Mouse (Mus musculus) left cerebral cortex, adult 8-10 months (tissue): ENCODE measurements at regions not wholly inside any gene's neighbourhood (a gene's known extent, or its start where the extent isn't known, plus 50 kb on each side); places are given as distances from the start of the nearest gene placed in this dataset.

Experiments
- DNase-seq, 2 experiments: peaks; one replicate each; pipeline ENCODE4 v3.0.0; 2022; ENCODE audit warnings: low spot score in 2 of 2

DNA sequence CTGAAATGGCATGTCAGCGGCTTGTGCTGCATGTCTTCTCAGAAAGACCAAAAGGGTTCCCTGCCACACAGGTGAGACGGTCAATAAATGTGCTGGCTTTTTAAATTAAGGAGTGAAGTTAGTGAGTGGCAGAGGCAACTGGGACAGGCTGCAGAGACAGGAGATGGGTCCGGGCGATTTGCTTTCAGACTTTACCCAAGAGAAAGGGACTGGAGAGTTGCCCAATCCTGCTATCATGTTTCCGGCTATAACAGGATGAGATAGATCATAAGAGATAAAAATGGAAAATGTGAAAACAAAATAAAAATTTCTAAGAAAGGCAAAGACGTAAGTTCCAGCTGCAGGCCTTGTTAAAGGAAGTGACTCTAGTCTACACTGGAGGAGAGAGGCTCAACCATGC is 367.3 kb upstream of the Runx1 start:
- no peak for DNase-seq

DNA sequence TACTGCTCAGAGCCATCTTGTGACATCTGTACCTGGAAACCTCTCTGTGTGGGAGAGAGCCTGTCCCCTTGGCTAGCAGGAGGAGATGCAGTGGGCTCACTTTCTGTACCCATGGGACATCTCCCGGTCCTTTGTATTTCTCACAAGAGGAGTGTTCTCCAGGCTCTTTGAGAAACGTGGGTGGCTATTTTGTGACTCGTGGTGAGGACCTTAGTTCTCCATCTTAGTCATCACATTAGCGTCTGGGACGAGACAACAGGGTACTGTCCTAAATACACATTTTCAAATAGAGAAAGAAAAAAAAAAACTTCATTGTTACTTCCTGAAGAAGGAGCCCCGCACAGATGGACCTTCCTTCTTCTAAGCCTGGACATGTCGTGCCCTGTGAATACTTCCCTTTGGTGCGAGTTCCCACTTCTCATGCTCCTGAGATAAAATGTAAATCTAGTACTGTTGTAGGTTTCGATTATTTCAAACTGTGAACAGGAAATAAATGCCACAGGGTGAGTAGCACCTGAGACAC is 366.8 kb upstream of the Runx1 start:
- no peak for DNase-seq

GRCm38 (mm10) chr16:93191174-93191573 is 365.2 kb upstream of the Runx1 start:
- DNase-seq, result no peak

DNA sequence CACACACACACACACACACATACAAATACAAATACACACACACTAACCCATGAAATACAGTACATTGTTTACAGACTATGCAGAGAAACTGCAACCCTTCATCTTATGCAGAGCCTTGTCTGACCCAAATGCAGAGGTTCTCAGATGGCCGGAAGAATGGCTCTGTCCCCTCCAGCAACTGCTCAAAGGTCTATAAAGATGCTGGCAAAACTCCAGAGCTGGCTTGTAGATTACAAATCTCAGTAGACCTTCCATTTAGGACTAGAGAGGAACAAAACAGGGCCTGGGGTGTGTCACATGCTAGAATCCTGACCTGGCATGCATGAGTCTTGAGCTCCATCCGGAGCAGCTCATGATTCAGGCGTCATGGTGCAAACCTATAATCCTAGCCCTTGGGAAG is 364.4 kb upstream of the Runx1 start:
- DNase-seq, result no peak

DNA sequence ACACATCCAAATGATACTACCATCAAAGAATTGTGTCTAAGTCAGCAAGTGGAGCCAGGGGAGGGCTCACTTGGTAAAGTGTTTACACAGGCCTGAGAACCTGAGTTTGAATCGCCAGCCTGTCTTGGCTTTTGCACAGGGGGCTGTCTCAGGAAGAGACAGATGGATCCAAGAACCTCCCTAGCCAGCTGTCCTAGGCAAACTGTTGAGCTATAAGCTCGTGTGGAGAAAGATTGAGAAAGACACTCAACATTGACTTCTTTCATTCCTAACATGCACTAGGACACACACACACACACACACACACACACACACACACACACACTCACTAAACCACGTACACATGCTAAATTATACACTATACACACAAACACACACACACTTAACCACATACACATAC is 363.9 kb upstream of the Runx1 start:
- DNase-seq, result no peak

DNA sequence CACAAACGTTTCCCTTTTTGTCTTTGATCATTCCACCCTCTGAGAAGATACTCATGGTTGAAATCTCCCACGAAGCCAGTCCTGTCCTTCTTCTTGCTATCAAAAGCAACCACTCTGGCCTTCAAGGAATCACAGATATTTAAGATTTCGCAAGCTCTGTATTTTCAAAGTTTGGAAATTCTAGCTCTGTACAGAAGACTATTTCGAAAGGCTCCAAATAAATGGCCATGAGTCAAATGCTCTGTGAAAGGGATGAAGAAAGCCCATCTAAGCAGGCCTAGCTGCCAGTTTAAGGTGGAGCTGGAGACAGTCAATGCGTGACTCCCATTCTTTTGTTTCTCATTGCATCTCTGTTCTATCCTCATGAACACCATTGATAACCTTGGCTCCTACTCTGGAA is 363.5 kb upstream of the Runx1 start:
- DNase-seq, result no peak

DNA sequence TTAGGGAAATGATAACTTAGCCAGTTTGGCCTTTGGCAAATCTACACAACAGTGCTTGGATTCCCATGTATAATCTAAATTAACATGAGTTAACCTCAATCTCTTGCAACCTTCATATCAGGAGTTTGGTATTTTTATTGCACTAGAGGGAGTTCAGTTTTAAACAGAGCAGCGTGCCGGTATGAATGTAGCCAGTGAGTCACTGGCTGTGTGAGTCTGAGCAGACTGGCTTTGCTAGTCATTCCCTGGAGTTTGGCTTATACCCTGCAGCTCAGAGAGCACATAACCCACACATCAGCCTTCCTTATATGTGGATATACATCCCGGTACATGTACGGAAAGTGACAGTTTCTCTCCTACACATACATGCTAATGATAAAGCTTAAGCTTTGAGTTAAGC is 360.6 kb upstream of the Runx1 start:
- DNase-seq, result peak in 1 of 2 experiments; percentile 14

DNA sequence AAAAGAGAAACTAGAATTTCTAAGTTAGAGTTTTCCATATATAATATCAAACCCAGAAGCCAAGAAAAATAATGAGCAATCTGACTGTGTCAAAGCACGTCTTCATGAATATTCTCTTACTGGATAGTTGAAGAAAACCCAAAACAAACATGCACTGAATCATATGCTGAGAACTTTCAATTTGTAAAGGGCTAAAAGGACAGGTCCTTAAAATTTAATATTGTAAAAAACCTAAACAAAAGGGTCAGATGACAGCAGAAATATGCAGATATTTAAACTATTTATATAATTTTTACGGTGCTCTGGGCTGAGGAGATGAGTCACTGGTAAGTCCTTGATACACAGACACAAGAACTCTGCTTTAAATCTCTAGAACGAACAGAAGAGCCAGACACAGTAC is 356.7 kb upstream of the Runx1 start:
- no peak for DNase-seq

- no peak for DNase-seq
These were observed 355.5 kb upstream of the Runx1 start for GRCm38 (mm10) chr16:93181497-93181896.

- DNase-seq, result no peak
These were observed 354.3 kb upstream of the Runx1 start for GRCm38 (mm10) chr16:93180213-93180612.

DNA sequence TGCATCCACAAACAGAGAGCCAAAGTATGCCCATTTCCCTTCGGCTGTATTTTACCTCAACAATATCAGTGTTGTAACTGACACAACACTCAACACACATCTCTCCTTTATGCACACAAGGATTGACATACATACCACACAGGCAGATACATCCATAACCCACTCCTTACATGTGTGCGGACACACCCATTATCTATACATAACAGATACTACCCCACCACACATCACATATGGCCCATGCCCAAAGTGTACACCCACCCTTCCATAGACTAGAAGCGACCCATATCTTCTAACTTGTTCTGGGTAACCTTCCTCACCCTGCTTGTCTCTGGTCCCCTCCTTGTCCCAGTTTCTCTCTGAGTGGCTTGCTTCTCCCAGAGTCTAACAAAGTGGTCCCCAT is 340.7 kb upstream of the Runx1 start:
- no peak for DNase-seq

GRCm38 (mm10) chr16:93158526-93159226 is 332.7 kb upstream of the Runx1 start:
- DNase-seq, result no peak

DNA sequence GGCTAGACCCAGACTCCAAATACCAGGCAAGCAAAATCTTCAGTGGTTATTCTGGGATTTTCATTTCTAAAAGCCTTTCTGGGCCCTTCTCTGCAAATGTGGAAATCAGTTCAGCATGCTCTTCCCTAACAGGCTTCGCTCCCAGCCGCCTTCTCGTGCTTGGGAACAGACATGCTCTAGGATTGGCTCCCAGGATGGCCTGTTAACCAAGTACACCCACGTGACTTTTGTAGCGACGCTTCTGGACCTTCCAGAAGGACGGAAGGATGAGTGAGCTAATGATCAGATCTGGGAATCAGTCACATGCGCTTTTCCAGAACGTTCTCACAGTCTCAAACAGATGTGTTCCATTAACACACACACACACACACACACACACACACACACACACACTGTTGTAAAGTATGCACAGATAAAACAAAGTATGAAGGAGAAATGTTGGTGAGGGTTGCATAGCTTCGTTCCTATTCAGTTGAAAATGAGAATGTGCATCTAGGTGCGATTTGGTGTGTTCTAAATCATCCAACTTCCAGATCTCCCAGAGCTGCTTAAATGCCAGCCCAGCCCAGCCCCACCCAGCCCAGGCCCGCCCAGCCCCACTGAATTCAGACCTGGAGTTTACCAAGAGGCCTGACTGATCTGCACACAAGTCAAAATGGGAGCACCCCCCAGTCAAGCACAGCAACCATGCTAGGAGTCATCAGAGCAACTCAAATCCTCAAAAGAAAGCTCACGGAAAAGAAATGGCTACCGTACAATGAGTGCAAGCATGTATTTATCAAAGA is 327.8 kb upstream of the Runx1 start:
- no peak for DNase-seq

- no peak for DNase-seq
These were observed 327.0 kb upstream of the Runx1 start for GRCm38 (mm10) chr16:93152765-93153489.

DNA sequence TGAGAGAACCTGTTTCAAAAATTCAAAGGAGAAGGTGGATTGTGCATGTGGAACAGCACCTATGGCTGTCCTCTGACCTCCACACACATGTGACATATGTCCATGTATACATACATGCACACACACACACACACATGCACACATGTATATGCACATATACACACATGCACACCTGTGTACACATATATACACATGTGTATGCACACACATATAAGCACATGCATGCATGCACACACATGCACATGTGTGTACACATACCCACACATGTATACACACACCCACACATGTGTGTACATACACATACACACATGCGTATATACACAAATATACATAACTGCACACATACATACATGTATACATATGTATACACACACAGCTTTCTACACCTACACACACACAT is 326.1 kb upstream of the Runx1 start:
- no peak for DNase-seq

DNA sequence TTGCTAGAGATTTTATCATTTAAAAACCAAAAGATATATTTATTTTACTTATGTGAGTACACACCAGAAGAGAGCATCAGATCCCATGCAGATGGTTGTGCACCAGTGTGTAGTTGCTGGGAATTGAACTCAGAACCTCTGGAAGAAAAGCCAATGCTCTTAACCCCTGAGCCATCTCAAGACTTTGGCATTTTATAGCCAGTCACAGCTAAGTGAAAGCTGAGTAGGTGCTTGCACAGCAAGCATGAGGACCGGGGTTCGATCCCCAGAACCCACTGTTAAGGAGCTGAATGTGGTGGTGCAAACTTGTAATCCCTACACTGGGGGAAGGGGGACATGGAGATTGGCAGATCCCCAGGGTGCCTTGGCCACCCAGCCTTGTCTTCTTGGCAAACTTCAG is 325.7 kb upstream of the Runx1 start:
- no peak for DNase-seq

DNA sequence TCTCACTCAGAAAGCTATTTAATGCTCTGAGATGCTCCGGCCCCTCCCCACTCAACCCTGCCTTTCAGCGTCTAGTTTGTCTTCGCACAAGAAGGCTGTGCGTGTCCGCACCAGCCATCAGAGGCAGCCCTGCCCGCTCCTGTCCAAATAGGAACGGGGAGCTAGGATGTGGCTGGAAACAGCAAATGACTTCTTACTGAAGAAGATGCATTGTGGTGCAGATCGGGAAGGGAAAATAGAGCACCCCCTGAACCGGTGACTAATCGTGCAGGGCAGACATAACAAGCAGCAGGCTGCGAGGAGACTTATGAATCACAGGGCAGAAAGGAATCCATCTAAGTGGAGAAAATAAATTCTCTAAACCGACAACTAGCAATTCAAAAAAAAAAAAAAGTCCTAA is 324.5 kb upstream of the Runx1 start:
- peak; percentile 11 to 13 for DNase-seq

DNA sequence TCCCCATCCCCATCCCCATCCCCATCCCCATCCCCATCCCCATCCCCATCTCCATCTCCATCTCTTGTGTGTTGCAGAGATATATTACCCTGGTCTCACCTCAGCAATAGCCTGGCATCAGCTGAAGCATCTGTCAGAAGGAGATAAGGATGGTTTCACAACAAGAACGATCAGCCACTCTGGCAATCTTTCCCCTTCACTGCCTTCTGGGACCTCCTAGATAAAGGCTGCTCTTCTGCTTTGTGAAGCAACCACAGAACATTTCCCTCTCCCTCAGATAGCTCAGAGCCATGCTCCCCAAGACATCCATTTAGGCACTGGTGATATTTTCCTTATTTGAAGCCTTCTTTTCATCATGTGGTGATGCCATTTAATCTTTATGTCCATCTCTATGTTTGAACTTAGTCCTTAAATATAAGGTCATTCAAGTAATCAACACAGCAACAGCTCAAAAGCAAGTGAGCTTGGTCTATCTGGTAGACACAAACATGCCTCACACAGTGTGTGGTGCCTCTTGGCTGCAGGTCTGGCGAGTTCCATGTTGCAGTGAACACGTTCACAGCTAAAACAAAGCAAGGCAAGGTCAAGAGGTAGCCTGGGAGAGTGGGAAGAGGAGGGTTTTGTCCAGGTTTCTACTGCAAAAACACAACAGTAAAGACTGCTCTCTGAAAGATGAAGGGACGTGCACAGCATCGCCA is 321.7 kb upstream of the Runx1 start:
- DNase-seq, result no peak

GRCm38 (mm10) chr16:93146812-93147211 is 320.9 kb upstream of the Runx1 start:
- no peak for DNase-seq

GRCm38 (mm10) chr16:93145617-93146016 is 319.7 kb upstream of the Runx1 start:
- no peak for DNase-seq

DNA sequence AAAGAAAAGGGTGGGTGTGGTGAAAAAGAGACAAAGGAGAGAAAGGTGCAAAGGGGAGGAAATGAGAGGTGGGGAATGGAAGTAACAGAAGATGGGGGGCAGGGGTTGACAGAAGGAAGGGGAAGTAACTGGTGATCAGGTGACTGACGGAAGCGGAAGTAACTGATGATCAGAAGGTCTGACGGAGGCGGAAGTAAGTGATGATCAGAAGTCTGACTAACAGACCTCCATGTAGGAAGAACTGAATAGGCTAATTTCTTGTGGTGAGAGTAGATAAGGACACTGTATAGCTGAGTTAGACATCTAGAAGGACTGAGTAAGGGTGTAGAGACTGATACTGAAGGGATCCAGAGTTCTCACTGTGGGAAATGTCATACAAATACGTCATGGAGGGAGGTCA is 318.1 kb upstream of the Runx1 start:
- no peak for DNase-seq

DNA sequence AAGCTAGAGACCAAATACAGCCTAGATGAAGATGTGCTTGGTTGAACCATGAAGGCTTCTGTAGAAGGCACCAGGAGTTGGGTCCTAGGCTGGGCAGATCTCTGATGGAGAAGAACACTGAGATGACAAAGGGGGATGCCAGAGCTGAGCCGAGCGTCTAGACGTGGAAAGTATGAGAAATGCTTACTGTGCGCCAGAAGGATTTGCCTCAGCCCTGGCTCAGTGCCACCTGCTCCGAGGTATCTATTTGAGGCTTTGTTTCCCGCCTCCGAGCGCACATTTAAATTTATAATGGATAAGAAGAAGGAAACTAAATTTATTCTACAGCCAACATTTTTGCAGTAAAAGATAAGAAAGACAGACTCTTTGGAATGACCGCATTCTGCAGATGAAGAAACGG is 317.2 kb upstream of the Runx1 start:
- DNase-seq, result peak; percentile 15 to 67
